Mouse (Mus musculus): ENCODE data around the gene Thap12.

Gene Thap12

DNA sequence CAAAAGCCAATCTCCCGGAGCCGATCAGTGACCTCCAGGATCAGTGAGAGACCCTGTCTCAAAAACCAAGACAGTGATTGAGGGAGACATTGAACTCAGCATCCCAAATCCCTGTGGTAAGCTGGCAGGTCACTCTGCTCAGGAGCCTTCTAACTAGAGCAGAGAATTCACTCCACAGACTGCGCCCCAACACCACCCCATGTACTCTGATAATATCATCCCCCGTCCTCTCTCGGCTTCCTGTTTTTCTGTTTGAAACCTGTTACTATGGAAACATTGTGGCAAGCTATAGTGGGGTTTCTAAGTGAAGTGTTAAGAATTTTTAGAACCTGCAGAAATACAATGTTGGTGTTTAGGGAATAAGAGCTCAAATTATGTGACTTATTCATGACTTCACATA lies 8.9 kb upstream of the Thap12 start:
- DNase-seq (ENCODE audit: extremely low read depth, insufficient read length, low spot score): no peak

DNA sequence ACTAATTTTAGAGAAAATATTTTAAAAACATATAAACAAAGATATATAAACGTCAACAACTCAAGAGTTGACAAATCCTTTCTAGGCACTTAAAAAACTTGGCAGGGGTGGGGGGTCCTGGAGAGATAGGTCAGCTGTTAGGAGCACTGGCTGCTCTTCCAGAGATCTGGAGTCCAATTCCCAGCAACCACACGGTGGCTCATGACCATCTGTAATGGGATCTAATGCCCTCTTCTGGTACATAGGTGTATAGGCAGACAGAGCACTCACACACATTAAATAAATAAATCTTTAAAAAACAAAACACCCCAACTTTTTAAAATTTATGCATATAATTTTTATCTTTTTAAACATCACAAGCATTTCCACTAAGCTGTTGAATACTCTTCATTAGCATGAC lies 5.4 kb upstream of the Thap12 start:
- DNase-seq (ENCODE audit: extremely low read depth, insufficient read length, low spot score): no peak

DNA sequence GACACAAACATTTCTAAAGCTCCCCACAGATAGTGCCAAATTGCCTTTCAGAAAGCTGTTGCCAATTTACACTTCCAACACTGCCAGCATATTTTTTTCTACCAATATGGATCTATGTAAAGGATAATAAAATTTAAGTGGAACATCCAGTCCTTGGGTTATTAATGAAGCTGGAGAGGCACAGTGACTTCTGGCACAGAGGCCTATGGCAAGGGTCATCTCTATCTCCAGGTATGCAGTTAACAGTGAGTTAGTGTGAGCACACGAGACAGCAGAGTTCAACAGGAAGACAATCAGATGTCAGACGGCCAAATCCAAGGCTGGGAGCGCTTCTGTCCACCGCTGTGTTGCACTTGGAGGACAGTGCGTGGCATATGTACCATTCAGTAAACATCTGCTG lies 4.9 kb upstream of the Thap12 start:
- no peak for DNase-seq (ENCODE audit: extremely low read depth, insufficient read length, low spot score)

DNA sequence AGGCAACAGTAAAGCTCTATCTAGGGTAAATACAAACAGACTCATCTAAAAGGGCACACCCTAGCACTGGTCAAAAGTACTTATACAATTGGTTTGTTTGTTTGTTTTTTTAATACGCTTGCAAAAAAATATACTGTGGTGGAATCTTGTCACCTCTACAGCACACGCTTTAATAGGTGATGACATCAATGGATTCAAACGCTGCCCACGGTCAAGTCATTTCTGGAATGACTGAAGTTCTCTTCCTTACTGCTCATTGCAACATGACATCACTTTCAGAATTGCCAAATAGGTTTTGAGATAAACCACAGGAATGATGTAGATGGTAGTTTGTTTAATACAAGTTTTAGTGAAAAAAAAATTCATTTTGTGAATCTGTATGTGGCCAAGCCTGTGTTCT lies 4.3 kb upstream of the Thap12 start:
- DNase-seq (ENCODE audit: extremely low read depth, insufficient read length, low spot score): no peak

DNA sequence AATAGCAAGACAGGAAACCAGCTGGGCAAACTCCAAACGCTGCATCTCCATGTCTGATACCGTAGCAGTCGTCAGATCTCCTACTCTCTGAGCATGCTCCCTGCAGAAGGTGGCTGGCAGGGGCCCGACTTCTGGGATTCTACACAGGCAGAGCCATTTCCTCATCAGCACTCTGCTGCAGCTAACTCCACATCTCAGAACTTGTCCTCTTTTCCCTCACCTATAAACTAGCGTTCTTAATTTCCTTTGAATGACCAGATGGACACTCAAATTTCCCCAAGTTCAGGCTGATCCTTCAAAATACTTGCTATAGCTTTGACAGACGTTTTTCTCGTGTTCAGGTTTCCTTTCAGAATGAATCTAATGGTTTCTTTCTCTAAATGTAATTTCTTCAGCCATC lies 1.1 kb upstream of the Thap12 start:
- no peak for DNase-seq (ENCODE audit: extremely low read depth, insufficient read length, low spot score)

DNA sequence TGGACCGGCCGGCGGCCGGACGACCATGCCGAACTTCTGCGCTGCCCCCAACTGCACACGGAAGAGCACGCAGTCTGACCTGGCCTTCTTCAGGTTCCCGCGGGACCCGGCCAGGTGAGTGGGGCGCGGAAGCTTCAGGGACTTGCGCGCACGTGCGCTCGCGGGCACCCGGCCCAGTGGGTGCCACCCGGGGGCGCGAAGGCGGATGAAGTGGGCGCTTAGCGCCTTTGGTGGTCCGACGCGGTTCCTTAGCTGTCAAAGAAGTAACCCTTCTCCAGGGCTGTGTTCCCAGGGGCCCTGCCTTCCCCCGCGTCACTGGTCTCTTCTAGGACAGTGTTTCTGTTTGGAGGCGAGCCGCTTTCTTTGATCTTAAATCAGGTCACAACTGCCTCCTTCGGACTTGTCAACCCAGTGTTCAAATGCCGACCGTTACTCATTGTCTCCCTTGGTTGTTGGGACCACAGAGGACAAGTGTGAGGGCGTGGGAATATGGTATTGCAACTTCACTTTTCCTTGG lies 520 bp downstream of the Thap12 start:
- peak; percentile 65 for DNase-seq (ENCODE audit: extremely low read depth, insufficient read length, low spot score)

DNA sequence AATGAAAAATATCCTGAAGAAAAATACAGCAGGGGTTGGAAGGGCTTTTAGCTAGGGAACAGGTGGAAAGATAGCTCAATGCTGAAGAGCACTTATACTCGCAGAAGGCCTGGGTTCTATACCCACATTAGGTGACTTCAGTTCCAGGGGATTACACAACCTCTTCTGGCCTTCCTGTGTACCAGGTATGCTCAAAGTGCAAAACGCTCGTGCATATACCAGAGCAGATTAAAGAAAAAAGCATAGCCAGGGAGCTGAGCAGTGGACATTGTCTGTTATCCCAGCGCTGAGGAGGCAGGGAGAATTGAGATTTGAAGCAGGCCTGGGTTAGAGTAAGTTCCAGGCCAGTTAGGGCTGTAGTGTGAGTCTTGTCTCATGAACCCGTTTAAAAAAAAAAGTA lies 1.4 kb downstream of the Thap12 start:
- DNase-seq (ENCODE audit: extremely low read depth, insufficient read length, low spot score): no peak

DNA sequence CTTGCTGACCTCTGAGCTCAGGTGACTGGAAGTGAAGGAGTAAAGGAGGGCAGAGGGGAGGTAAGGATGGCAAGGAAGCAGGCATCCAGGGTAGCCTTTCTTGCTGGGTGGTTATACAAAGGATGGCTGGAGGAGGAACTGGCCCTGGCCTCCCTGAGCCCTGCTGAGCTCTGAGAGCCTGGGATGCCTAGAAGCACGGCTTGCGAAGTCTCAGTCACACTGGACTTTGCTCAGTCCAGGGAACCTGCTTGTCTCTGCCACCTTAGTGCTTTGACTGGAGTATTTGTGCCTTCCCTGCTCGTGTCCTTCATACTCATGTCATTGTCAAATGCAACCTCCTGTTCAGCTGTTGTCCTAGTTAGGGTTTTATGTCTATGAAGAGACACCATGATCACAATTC lies 10.8 kb downstream of the Thap12 start:
- DNase-seq (ENCODE audit: extremely low read depth, insufficient read length, low spot score): no peak

DNA sequence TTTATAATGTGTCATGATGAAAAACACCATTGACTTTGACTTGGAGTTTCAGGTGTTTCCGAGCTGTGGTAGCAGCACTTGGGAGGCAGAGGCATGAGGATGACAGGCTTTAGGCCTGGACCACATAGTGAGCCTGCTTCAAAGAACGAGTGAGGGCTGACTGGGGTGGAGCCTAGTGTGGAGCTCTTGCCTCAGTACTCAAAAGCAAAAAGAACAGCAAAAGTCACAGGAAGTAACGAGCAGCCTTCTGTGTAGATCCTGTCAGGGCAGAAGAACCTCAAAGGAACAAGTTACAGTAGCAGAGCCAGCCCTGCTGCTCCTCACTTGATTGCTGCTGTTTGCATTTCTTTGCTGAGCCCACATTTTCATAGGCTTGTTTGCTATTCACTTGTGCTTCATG lies 14.5 kb downstream of the Thap12 start:
- no peak for DNase-seq (ENCODE audit: extremely low read depth, insufficient read length, low spot score)

DNA sequence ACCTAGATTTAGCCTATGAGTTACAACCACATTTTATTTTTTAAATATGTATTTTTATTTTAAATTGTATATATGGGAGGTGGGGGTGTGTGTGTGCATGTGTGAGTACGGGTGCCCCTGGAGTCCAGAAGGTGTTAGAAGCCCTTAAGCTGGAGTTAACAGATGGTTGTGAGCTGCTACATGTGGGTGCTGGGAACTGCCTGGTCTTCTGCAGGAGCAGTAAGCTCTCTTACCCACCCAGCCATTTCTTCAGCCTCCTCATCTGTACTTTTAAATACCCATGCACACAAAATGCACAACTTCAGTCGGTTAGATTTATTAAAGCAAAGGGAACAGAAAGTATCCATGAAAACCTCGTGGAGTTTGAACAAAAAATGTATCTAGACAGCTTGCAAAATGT lies 16.9 kb downstream of the Thap12 start:
- DNase-seq (ENCODE audit: extremely low read depth, insufficient read length, low spot score): no peak

DNA sequence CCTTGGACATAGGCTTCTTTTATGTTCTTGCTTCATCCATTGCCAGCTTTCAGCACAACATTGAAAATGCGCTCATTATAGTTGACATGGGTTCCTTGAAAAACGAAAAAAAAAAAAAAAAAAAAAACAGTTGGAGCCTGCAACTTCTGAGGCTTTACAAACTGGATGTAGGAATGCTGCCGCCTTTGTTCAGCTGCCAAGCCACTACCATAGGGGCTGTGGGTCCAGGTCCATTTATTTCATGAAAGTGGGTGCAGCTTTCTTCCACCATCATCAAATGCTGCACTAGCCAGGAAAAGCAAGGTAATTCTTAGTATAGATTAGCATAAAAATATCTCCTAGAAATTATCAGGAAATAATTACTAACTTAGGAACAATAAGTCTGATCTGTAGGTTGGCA lies 17.8 kb downstream of the Thap12 start:
- DNase-seq (ENCODE audit: extremely low read depth, insufficient read length, low spot score): no peak

DNA sequence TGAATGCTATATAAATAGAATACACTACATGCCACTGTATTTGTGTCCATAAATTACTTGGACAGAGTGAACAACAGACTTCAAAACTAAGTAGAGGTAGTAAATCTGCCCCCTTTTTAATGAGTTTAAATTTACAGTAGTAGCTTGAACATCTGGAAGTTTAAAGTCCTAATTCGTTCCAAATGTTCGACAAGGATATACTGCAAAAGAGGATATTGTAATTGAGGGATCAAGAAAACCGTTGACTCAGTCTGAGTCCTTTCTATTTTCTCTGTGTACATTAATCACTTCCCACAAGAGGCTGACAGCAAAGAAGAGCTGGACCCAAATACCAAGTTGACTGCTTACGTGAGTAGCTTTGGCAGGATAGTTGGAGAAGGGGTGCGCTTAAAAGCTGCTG lies 18.3 kb downstream of the Thap12 start:
- no peak for DNase-seq (ENCODE audit: extremely low read depth, insufficient read length, low spot score)

DNA sequence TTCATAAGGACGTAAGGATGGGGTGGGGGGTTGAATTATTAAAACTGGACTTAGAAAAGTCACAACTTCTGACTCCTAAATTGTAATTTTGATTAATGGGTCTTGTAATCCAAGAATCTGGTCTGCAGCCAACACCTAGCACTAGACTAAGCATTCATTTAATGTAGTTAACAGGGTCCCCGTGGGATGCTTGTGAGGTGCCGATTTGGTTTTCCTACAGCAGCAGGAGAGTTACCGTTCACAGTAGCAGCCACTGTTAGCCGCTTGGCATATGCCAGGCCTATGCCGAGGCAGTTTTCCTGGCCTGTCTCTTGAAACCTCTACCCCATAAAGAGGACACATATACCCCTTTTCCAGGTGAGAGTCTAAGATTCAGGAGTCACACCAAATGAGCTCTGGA lies 18.7 kb downstream of the Thap12 start:
- DNase-seq (ENCODE audit: extremely low read depth, insufficient read length, low spot score): no peak

DNA sequence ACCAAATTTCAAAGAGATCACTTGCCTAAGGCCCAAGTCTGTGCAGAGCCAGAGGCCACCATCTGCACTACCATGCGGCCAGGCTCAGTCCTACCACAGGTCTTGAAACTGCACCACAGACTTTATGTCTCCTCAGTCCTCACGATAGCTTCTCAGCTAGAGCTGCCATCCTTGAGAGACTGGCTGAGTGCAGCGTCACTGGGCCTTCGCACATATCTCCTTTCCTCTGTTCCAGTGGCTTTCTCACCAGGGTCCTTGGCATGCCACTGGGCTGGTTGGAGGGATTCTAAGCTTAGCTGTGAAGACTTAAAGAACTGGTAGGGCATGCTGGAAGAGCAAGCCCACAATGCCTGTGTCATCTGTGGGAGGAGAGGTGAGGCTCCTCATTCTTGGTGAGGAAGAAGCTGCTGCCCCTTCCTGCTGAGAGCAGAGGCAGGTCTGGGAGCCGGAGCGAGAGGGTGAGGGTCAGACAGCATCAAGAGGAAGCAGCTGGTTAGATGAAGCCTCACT lies 22.8 kb downstream of the Thap12 start:
- DNase-seq (ENCODE audit: extremely low read depth, insufficient read length, low spot score): no peak

DNA sequence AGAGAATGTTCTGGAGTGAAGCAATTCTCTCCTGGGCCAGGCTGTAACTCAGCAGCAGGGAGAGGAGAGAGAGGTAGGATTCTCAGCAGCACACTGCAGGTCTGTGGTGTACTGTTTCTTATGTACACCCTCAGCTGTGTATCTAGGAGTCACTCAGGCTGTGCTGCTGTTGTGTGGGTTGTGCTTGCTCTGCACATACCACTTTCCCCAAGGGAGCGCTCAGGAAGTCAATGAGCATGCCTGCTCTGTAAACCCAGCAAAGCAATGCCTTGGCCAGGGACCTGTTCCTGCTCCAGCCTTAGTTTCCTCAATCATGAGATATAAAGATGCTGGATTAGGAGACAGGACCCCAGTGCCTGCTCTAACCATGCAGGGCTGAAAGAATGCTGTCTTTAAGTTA lies 25.1 kb downstream of the Thap12 start:
- peak; percentile 49 for DNase-seq (ENCODE audit: extremely low read depth, insufficient read length, low spot score)

DNA sequence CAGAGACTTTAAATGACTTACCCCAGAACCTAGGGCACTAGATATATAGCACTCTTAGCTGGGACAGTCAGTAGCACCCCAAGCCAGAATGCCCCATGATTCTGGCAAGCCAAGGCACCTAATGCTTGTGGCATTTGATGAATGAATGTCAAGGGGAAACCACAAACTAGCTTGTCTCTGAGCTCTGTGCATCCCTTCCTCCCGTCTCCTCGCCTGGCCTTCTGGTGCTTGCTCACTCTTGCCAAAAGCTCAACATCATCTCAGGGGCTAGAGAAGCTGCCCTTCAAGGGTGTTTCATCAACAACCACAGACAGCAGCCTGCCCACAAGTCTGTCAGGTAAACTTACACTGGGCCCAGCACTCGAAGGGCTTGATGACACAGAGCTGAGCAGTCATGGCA lies 25.6 kb downstream of the Thap12 start:
- peak; percentile 51 for DNase-seq (ENCODE audit: extremely low read depth, insufficient read length, low spot score)

DNA sequence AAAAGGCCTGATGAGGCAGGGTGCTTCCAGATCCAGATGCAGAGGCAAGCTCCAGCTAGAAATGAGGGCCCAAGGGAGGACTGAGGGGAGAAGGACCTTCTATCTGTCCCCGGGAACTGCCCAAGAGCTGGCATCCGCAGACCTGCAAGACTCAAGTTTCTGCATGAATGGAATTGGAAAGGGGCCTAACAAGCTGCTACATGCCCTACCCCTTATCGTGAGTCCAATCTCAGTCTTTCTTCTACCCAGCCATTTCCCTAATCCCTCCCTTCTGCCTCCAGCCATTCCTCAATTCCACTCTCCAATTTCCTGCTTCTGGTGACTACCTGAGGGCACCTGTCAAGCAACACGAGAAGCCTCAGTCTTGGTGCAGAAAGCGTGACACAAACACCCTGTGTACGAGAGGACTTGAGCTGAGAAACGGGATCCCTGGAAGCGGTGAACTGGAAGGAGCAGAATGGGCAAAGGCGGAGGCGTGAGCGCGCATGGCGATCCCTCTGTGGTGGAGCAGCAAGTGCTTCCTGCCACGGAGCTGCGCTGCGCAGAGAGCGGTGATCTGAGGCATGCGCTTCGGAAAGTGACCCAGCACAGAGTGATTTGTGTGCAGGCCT lies 26.9 kb downstream of the Thap12 start:
- no peak for DNase-seq (ENCODE audit: extremely low read depth, insufficient read length, low spot score)

DNA sequence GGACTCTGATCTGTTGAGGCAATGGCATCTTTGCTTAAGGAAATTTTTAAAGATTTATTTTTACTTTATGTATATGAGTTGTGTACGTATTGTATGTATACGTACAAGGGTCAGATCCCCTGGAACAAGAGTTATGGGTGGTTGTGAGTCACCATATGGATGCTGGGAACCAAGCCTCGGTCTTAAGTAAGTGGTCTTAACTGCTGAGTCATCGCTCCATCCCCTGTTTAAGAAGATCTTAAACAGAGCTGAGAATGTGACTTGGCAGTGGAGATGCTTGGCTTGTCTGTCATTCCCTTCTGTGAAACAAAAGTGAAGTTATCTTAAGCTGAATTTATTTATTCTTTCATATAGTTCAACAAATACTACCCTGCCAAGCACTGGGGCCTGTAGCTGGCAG lies 31.1 kb downstream of the Thap12 start:
- DNase-seq (ENCODE audit: extremely low read depth, insufficient read length, low spot score): no peak

DNA sequence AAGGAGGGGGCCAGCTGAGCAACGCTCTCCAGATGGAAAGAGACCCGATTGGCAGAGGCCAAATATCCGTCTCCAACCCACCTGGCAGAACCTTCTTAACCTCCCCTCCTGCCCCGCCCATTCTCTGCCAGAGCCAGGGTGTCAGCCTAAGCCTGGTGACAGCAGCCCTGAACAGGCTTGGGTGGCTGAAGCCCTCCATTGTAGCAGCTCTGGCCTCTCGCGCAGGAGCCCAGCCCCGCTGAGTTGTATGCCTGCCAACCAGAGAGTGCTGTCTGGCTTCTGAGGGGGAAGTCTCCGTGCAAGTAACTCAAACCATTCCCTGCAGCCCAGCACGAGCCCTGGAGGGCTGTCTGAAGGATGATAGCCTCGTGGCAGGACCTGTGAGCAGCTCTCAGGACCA lies 32.0 kb downstream of the Thap12 start:
- no peak for DNase-seq (ENCODE audit: extremely low read depth, insufficient read length, low spot score)

DNA sequence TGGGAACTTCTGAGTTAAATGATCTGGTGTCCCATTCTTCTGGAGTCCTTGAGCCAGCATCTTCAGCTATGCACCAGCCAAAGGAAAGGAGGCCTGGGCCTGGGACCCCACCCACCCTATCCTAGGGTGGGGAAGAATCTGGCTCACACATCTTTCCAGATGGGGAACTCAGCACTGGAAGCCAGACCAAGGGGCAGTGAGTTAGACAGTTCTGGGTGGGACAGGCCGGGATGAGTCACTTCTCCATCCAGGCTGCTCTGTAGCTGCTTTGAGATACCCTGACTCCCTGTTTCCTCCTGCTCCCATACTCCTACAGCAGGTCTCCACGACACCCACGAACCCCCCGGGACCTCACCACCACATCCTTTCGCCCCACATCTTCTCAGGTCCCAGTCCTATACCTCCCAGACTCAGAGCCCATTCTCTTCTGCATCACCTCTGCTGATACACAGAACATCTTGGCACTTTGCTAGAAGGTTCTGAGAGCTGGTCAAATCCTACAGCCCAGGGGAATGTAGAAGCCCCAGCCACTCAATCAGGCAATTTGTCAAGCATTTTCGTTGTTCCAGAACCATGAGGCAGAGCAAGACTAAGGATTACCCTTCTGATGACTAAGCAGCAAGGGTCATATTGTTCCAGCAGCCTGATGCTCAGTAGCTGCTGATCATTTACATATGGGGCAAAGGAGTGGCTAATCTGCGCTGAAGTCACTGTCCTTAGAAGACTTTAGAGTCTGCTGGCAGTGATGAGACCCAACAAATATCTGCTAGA lies 34.1 kb downstream of the Thap12 start:
- DNase-seq (ENCODE audit: extremely low read depth, insufficient read length, low spot score): no peak

DNA sequence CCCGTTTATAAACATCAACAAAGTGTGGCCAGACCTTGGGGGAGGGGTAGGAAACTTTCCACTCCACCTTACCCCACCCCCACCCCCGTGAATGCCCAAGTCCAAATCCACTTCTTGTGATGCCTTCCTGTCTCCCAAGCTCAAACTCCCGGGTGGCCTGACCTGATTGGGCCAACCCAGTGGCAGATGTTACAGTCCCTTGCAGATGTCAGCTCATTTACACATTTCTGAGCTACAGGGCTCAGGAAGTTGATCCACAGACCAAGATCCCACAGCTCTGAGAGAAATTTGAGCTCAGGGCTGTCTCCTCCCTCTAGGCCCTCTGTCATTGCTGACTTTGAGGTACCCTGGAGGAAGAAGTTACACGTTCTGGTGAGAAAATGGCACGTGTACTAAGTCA lies 37.5 kb downstream of the Thap12 start:
- no peak for DNase-seq (ENCODE audit: extremely low read depth, insufficient read length, low spot score)

DNA sequence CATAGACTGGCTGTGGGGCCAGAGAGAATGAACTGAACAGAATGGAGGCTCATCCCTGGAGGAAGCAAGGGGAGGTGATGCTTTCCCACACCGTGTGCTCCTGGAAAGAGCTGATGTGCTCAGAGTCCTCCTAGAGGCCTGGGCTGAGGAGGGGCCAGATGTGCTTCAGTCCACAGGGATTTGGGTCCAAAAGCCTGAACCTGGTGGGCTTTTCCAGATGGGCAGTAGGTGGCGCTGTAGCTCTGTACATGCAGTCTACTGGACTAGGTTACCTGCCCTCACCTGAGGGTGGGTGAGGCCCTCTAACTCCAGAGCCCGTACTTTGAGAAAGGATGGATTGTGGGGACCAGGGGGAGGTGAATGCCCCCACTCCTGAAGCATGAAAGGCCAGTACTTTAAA lies 40.4 kb downstream of the Thap12 start:
- no peak for DNase-seq (ENCODE audit: extremely low read depth, insufficient read length, low spot score)

All from 3134 (cell line).